Mouse (Mus musculus): ENCODE measurements around the gene Tbk1.

The Tbk1 gene

DNA sequence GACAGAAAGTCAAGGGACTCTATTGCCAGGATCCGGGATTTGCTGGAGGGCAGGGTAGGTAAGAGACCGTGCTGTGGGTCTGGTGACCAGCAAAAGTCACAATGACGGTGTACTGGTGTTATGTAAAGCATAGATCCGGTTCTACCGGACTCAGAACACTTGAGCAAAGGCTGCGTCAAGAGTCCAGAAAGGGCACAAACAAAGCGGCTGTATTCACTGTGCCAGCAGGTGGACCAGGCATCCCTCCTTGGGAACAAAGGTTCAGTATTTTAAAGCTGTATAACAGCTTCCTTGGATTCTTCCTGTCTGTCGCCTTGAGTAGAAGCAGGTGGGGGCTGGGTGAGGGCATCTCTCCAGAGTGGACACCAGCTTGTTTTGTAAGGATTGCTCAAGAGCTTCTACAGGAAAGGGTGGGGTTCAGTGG, 88.1 kb downstream of the Tbk1 start:
- WGBS, result 56% methylated on average over 8 of the region's 8 CpGs

GRCm38 (mm10) chr10:121497968-121498367, 88.6 kb downstream of the Tbk1 start:
- WGBS, result 59% methylated on average over 7 of the region's 7 CpGs

DNA sequence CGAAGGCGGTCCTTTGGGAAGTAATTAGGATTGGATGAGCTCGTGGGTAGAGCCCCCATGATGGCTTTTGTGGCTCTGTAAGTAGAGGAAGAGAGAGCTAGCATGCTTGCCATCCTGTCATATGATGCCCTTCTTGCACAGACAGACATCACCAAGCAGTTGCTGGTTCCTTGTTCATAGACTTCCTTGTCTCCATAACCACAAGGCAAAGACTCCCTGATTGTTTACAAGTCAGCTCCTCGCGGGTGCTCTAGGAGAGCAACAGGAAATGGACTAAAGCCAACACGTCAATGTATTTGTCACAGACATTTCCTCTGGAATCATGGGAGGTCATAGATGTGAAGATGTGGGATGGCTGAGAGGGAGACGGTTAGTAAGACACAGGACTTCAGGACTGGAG, 90.0 kb downstream of the Tbk1 start:
- WGBS, result 71% methylated on average over 7 of the region's 7 CpGs
